Mouse (Mus musculus) left cerebral cortex, adult 18-20 months (tissue): Measurements from ENCODE around the gene Cul7. TPM values are rescaled to one million over a fixed set of nuclear protein-coding genes. Genes with fewer than 3 reads are reported as not detected.
A peak's percentile ranks its signal among the peaks of the same experiment; 100 is the strongest.

Source experiments
- DNase-seq, 2 experiments: peaks; one replicate each; pipeline ENCODE4 v3.0.0; 2021 to 2022; ENCODE audit warnings: low spot score in 2 of 2, mixed read lengths in 1 of 2
- long read RNA-seq, 2 experiments: library from polyadenylated mRNA; stranded (forward); transcript quantifications; one replicate each; pipeline ENCODE4 v2.0.0; 2021
- total RNA-seq, 2 experiments: library from RNA; stranded (reverse); gene quantifications; 2 replicates each; pipeline ENCODE4 v1.2.3; 2021

Cul7 gene
- 10 to 100 TPM; 26.1 to 27.1 TPM for total RNA-seq
- long read RNA-seq, experiment 1, partial matches to known transcripts: 3 of 3 reads
- long read RNA-seq, experiment 1, other reads (novel, unspliced or antisense): 0 of 3 reads
- long read RNA-seq, experiment 2, partial matches to known transcripts: 1 of 2 reads
- long read RNA-seq, experiment 2, other reads (novel, unspliced or antisense): 0 of 2 reads

DNA sequence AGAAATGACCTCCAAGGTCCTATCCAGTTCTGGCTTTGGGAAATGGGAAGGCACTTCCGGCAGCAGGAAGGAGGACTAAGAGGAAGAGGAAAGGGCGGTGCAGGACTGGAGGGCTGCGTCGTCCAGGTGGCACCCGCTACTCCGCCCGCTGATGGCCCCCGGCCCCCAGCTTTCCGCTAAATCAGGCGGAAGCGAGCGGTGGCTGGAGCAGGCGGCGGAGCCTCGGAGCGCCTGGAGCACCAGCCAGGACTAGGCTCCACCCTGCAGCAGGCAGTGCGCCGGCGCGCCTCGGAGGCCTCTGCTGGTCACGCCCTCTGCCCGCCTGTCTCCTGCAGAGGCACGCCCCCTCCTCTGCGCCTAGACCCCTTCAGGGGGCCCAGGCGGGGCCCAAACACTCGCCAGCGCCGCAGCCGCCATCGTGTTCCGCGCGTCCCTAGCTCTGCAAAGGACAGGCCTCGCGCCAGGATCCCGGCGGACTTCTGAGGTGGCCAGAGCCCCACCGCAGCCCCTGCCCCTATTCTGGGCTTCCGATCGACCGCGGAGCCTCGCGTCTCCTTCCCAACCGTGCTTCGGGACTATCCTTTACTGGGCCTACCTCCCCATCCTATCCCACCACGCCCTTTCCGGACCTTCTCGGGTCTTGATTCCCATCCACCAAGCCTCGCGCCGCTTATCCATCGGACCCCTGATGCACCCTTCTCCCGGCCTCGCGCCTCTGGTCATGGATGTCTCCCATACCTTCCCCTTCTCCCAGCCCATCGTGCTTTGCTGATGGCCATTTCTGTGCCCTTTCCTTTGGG lies at the start of gene Cul7:
Gene Cul7, plus strand, starts transcription at position 106 of the 800 bp plus-strand sequence.
- peak; percentile 84 to 92 for DNase-seq

DNA sequence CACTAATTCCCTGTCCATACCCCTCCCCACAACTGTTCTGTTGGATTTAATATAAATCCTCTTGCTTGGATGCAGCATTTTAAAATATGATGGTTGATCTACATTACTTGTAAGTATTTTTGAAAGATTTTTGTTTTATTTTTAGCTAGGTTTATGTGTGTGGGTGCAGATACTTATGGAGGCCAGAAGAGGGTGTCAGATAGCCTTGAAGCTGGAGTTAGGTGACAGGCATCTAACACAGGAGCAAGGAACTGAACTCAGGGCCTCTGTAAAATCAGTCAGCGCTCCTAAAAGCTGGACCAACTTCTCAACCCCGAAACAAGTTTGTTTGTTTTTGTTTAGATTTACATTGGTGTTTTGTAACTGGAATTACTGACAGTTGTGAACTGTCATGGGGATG lies 49.6 kb upstream of the Cul7 start:
- DNase-seq: no peak

GRCm38 (mm10) chr17:46602212-46602611 lies 47.9 kb upstream of the Cul7 start:
- DNase-seq: no peak

- no peak for DNase-seq
Measured at GRCm38 (mm10) chr17:46603229-46603628, 46.9 kb upstream of the Cul7 start.

DNA sequence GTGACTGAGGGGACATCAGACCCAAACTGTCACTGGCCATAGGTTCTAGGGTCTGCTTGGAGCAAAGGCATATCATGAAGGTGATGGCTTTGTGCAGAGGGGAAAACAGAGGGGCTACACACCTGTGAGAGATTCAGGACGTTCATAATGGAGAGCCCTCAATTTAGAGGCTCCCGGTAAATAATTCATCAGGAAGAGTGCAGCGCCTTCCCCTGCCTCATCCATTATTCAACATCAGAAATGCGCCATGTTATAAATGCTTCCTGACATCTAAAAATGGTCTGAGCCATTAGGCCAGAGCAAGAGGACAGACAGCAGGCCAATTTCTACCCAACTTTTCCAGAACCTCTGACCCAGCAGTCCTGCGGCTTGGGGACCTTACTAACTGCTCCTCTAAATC lies 45.0 kb upstream of the Cul7 start:
- DNase-seq: no peak

DNA sequence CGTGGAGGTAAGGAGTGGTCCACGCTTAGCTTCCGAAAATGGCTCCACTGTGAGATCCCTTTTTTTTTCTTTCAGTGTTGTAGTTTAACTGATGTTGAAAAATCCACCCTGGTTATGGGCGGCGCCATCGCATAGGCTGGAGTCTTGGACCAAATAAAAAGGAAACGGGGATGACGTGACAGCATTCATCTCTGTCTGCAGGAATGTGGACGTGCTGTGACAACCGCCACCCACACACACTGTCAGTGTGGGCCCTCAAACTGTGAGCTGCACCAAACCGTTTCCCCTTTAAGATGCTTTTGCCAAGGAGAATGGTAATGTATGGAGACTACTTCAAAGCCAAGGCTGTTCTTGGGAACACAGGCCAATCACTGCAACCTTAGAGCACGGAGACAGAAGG lies 44.1 kb upstream of the Cul7 start:
- DNase-seq: peak; percentile 42 to 60

DNA sequence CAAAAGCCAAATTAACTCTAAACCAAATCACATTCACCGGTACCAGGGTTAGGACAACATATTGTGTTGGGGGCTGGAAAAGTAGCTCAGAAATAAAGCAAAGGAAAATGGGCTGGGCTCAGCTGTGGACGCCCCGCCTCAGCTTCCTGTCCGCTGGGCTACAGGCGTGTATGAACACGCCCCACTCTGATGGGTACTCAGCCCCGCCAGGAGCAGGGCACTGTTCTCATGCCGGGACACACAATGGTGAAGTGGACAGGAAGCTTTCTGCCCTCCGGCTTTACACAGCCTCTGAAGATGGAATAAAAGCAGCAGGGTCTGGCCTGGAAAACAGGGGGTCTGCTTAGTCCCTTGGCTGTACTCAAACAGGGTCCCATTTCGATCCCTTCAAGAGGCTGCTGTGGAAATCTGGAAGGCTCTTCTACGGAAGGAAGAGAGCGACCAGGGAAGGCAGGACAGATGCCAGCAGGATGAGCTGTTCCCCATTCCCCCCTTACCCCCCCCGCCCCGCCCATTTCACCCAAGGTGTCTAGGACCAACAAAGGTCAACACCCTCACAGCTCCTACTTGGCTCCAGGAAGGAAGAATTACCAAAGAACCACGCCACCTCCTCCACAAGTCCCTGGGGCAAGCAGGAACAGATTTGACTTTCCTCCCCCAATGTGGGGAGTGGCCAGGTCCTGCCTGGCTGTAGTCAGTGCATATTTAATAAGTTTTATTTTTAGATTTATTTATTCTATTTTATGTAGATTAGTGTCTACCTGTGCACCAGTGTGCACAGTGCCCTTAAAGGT lies 40.2 kb upstream of the Cul7 start:
- DNase-seq: no peak

DNA sequence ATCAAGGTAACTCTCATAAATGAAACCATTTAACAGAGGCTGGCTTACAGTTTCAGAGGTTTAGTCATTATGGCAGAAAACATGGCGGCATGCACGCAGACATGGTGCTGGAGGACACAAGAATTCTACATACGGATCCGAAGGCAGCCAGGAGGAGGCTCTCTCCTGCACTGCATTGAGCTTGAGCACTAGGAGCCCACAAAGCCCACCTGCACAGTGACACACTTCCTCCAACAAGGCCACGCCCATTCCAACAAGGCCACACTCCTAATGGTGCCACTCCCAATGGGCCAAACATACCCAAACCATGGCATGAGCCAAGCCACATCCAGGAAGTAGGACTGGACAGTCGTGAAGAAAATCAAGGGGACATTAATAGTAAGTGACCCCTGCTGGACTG lies 38.8 kb upstream of the Cul7 start:
- DNase-seq: no peak

GRCm38 (mm10) chr17:46612189-46612588 lies 37.9 kb upstream of the Cul7 start:
- no peak for DNase-seq

GRCm38 (mm10) chr17:46612820-46613219 lies 37.3 kb upstream of the Cul7 start:
- DNase-seq: no peak

- DNase-seq: no peak
Measured at GRCm38 (mm10) chr17:46613229-46613628, 36.9 kb upstream of the Cul7 start.

DNA sequence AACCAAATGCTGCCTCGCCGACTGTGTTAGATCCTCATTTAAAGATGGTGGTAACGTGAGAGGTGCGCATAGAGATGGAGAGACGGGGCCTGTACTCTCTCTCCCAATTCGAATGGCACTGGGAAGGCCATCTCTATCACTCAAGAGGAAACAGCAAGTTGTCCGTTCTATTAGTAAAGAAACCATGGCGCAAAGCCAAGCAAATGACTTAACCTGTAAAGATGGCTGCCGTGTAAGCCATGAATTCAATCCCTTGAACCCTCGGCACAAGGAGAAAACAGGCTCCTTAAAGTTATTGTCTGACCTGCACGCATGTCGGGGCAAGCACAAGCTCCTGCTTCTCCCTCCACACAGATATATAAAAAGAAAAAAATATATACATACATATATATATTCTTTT lies 32.3 kb upstream of the Cul7 start:
- DNase-seq: no peak

DNA sequence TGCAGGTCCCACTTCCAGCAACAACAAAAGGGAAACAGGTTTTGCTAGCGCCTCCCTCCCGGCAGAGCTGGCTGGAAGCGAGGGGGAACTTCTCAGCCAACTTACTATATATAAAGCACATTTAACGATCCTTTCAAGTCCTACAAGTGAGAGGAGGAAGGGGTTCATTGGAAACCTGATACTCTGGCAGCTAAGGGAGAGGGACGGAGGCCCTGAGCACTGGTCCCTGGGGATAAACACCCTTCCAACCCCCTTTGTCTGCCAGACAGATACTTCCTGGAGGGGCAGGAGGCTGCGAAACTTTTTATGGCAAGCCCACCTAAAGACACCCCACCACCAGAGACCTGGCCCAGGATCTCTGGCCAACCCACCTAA lies 31.8 kb upstream of the Cul7 start:
- no peak for DNase-seq

- no peak for DNase-seq
Measured at GRCm38 (mm10) chr17:46618769-46619682, 31.1 kb upstream of the Cul7 start.

GRCm38 (mm10) chr17:46619683-46620357 lies 30.3 kb upstream of the Cul7 start:
- no peak for DNase-seq

GRCm38 (mm10) chr17:46621324-46621723 lies 28.8 kb upstream of the Cul7 start:
- peak; percentile 48 to 62 for DNase-seq

- DNase-seq: no peak
Measured at GRCm38 (mm10) chr17:46622269-46622668, 27.9 kb upstream of the Cul7 start.

DNA sequence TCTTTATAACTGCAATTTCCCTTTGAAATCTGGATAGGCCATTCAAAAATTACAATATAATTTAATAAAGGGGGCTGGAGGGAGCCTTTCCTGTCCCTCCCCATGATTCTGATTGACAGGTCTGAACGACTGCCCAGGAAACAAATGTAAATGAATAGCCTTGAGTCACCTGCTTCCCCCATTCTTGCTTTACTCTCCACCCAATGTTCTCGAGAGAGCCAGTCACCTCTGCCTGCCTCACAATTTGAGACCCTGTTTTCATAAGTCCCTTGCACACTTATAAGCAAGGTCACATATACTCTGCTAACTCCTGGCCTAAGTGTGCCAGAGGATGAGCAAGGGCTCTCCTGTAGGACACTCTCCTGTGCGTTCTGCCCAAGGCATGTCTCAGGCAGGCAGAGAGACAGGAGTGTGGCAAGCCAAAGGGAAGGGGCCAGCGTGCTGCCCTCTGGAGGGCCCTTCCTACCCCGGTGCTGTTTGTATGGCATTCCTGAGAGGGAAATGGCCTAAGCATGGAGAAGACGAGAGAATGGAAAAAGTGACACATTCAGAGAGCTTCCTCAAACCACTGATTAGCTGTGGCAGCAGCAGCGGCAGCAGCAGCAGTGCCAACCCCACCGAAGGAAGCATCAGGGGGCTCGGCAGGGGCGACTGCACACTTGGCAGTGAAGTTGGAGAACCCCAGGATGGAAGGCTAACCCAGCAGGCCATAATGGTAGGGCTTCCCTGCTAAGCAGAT lies 26.1 kb upstream of the Cul7 start:
- no peak for DNase-seq

GRCm38 (mm10) chr17:46624598-46624997 lies 25.5 kb upstream of the Cul7 start:
- DNase-seq: no peak

GRCm38 (mm10) chr17:46627409-46627808 lies 22.7 kb upstream of the Cul7 start:
- no peak for DNase-seq
